8 mouse cellular contexts compared by ENCODE assay signal in the genomic region with DNA sequence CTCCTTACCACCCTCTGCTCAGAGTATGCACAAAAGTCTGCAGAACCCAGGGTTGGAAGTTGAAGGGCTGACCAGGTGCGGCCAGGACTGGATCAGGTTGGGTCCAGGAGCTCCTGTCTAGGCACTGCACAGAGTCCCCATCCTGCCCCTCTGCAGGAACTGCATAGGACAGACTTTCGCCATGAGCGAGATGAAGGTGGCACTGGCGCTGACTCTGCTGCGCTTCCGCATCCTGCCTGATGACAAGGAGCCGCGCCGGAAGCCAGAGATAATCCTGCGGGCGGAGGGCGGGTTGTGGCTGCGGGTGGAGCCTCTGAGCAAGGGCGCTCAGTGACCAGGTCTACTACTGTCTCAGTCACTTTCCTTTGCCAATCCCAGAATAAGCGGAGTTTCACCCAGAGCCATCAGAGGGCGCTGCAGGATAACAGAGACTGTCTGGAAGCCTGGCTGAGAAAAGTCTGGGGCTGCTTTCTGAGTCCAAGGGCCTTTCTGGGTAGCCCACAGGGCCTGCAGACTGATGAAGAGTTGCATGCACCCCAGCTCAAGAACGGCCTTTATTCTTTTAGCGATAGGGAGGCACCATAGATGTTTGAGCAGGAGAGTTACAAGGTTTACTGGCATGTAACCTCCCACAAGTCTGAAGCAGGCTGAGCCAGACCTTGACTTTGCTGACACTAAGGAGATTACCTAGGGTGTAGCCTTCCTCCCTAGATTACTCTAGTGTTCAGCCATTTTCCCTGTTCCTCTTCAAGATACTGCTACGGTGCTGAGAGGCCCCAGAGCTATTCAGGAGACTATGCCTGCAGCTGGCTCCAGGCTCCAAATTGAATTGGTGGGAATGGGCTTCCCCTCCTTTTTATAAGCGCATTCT. TPM values are rescaled to one million over a fixed set of nuclear protein-coding genes. Genes with fewer than 3 reads are reported as not detected.
DNase-seq lines count a peak whose midpoint lies in the region; ATAC-seq and TF ChIP-seq lines count a peak whose summit lies in the region.

No protein-coding gene starts in this region.

- H3K4me1 ChIP-seq in MEL (ENCODE audit: control insufficient read depth in 1 of 2, insufficient read depth in 2 of 2, low read length in 2 of 2), result peaks cover 0 to 4% of the 10 kb centered on the region in 2 experiments; a peak in 1 of 4 replicates
- H3K4me1 ChIP-seq in forebrain, embryonic 14.5 days (ENCODE audit: control insufficient read depth, insufficient read depth, low read length), result no peaks in the 10 kb centered on the region
- H3K4me1 ChIP-seq in liver, embryonic 16.5 days (ENCODE audit: control insufficient read depth, low read depth, low read length), result no peaks in the 10 kb centered on the region
- H3K4me1 ChIP-seq in neural tube, embryonic 13.5 days (replicated peaks), result peaks cover 13% of the 10 kb centered on the region

- H3K79me2 ChIP-seq in MEL (ENCODE audit: control insufficient read depth, insufficient read depth, low read length, poor library complexity), result no peaks in the 10 kb centered on the region

- H3K9ac ChIP-seq in MEL (ENCODE audit: control insufficient read depth, low read depth, low read length, poor library complexity, severe bottlenecking), result peak overlapping the region; percentile 70
- peak overlapping the region; percentile 49 for H3K9ac ChIP-seq in forebrain, embryonic 14.5 days (ENCODE audit: low read length)
- no peak overlapping the region for H3K9ac ChIP-seq in liver, embryonic 16.5 days (ENCODE audit: low read depth, low read length)
- H3K9ac ChIP-seq in neural tube, embryonic 13.5 days, result peak overlapping the region; percentile 69

- peak in 1 of 2 experiments; percentile 49; a peak in 2 of 4 replicates for TF ChIP-seq EP300 in MEL (IDR thresholded peaks at IDR 0.05; ENCODE audit: low read depth in 1 of 2, low read length in 2 of 2)

- TF ChIP-seq CTCF in MEL (IDR thresholded peaks at IDR 0.05 in 2 of 3, conservative IDR thresholded peaks at IDR 0.05 in 1 of 3; ENCODE audit: control insufficient read depth in 1 of 3, insufficient read depth in 1 of 3, low read depth in 2 of 3, low read length in 3 of 3, poor library complexity in 1 of 3, severe bottlenecking in 1 of 3), result peak; percentile 73 to 88 (median 83)

- peak overlapping the region; percentile 16; the same call in 1 of the 2 replicates for H3K27ac ChIP-seq in MEL (ENCODE audit: control insufficient read depth, low read depth, low read length)
- no peak overlapping the region for H3K27ac ChIP-seq in forebrain, embryonic 14.5 days (ENCODE audit: low read depth, low read length)
- H3K27ac ChIP-seq in liver, embryonic 16.5 days (ENCODE audit: low read length), result no peak overlapping the region
- H3K27ac ChIP-seq in neural tube, embryonic 13.5 days (replicated peaks), result peak overlapping the region; percentile 38; the same call in 1 of the 2 replicates

- TF ChIP-seq RAD21 in MEL (IDR thresholded peaks at IDR 0.05; ENCODE audit: low read depth, low read length), result peak; percentile 86

- H3K27me3 ChIP-seq in MEL (ENCODE audit: control insufficient read depth in 1 of 2, insufficient read depth in 2 of 2, low read length in 2 of 2), result no peaks in the 10 kb centered on the region; a peak in 1 of 4 replicates
- H3K27me3 ChIP-seq in forebrain, embryonic 14.5 days (replicated peaks; ENCODE audit: control insufficient read depth, insufficient read depth, low read length), result no peaks in the 10 kb centered on the region
- H3K27me3 ChIP-seq in liver, embryonic 16.5 days (ENCODE audit: control insufficient read depth, insufficient read depth, low read depth, low read length), result no peaks in the 10 kb centered on the region
- H3K27me3 ChIP-seq in neural tube, embryonic 13.5 days, result no peaks in the 10 kb centered on the region

- no peaks in the 10 kb centered on the region for H3K36me3 ChIP-seq in MEL (ENCODE audit: control insufficient read depth in 1 of 2, insufficient read depth in 2 of 2, low read length in 2 of 2)
- no peaks in the 10 kb centered on the region for H3K36me3 ChIP-seq in forebrain, embryonic 14.5 days (ENCODE audit: control insufficient read depth, insufficient read depth, low read length)
- no peaks in the 10 kb centered on the region for H3K36me3 ChIP-seq in liver, embryonic 16.5 days (ENCODE audit: control insufficient read depth, insufficient read depth)
- H3K36me3 ChIP-seq in neural tube, embryonic 13.5 days, result no peaks in the 10 kb centered on the region

- peak; percentile 50 to 78; a peak in 3 of 4 replicates for TF ChIP-seq POLR2A in MEL (IDR thresholded peaks at IDR 0.05; ENCODE audit: control insufficient read depth in 1 of 2, insufficient read depth in 1 of 2, low read depth in 1 of 2, low read length in 2 of 2, poor library complexity in 1 of 2)

- H3K9me3 ChIP-seq in MEL (replicated peaks; ENCODE audit: insufficient read depth, low read length), result no peaks in the 10 kb centered on the region
- H3K9me3 ChIP-seq in forebrain, embryonic 14.5 days (replicated peaks; ENCODE audit: control insufficient read depth, low read length), result no peaks in the 10 kb centered on the region
- H3K9me3 ChIP-seq in liver, embryonic 16.5 days (replicated peaks; ENCODE audit: control insufficient read depth, low read length), result no peaks in the 10 kb centered on the region
- H3K9me3 ChIP-seq in neural tube, embryonic 13.5 days, result no peaks in the 10 kb centered on the region

- peak; percentile 97 for ATAC-seq in cerebellum, adult (ENCODE audit: insufficient number of reproducible peaks, low FRiP score, low TSS enrichment)
- ATAC-seq in forebrain, embryonic 14.5 days, result peak; percentile 81
- ATAC-seq in liver, embryonic 16.5 days (ENCODE audit: low read depth), result peak; percentile 64
- ATAC-seq in neural tube, embryonic 13.5 days (ENCODE audit: low read depth), result peak; percentile 95

- intact Hi-C loops in heart, postnatal 36 days (cut with DNase I), result loop anchor here (1.0 kb wide), 1 partner anchor 129 kb away; no protein-coding TSS in a partner anchor

- WGBS in forebrain, embryonic 14.5 days, result 12% methylated on average over 20 of the region's 20 CpGs
- 10% methylated on average over 20 of the region's 20 CpGs for WGBS in liver, embryonic 16.5 days (ENCODE audit: insufficient replicate concordance)
- WGBS in neural tube, embryonic 13.5 days, result 12% methylated on average over 20 of the region's 20 CpGs

- DNase-seq in MEL (ENCODE audit: low read depth, low spot score), result peak; percentile 93
- peak; percentile 84 for DNase-seq in forebrain, embryonic 14.5 days (ENCODE audit: low spot score)
- DNase-seq in heart, postnatal 36 days, result peak; percentile 50 to 69
- DNase-seq in layer of hippocampus, adult 11-12 months (ENCODE audit: low spot score), result peak; percentile 90
- DNase-seq in testis, postnatal 14 days (ENCODE audit: low spot score), result peak; percentile 78

- peak overlapping the region; percentile 44 for H3K4me2 ChIP-seq in forebrain, embryonic 14.5 days (ENCODE audit: low read length)
- H3K4me2 ChIP-seq in liver, embryonic 16.5 days (ENCODE audit: low read depth, low read length), result peak overlapping the region; percentile 44
- H3K4me2 ChIP-seq in neural tube, embryonic 13.5 days, result peak overlapping the region; percentile 58

- H3K4me3 ChIP-seq in MEL (ENCODE audit: control insufficient read depth in 1 of 2, insufficient read depth in 1 of 2, low read depth in 2 of 2, low read length in 2 of 2), result peak overlapping the region; percentile 67 to 77
- H3K4me3 ChIP-seq in forebrain, embryonic 14.5 days (ENCODE audit: low read depth, low read length), result peak overlapping the region; percentile 7
- H3K4me3 ChIP-seq in liver, embryonic 16.5 days (ENCODE audit: low read depth, low read length), result peak overlapping the region; percentile 28
- H3K4me3 ChIP-seq in neural tube, embryonic 13.5 days, result peak overlapping the region; percentile 37

TF ChIP-seq in MEL, 35 proteins besides CTCF, POLR2A, EP300 and RAD21 (continues in another document):
- TF ChIP-seq TAL1 (IDR thresholded peaks at IDR 0.05; ENCODE audit: low read length) (no peak), POLR2AphosphoS2 (IDR thresholded peaks at IDR 0.05; ENCODE audit: low read length) (peak; percentile 70; the same call in 1 of the 2 replicates), HCFC1 (IDR thresholded peaks at IDR 0.05; ENCODE audit: low read depth, low read length) (peak; percentile 83), CHD2 (IDR thresholded peaks at IDR 0.05; ENCODE audit: low read length) (no peak), NRF1 (IDR thresholded peaks at IDR 0.05; ENCODE audit: insufficient read depth, low read depth, low read length, poor library complexity, severe bottlenecking) (peak; percentile 28; the same call in 1 of the 2 replicates), TBP (IDR thresholded peaks at IDR 0.05; ENCODE audit: low read depth, low read length) (peak; percentile 33; the same call in 1 of the 2 replicates), TCF12 (IDR thresholded peaks at IDR 0.05; ENCODE audit: low read depth, low read length) (peak; percentile 59; the same call in 1 of the 2 replicates), GABPA (IDR thresholded peaks at IDR 0.05; ENCODE audit: low read depth, low read length) (no peak), MEF2A (IDR thresholded peaks at IDR 0.05; ENCODE audit: extremely low read depth, insufficient replicate concordance, low read depth, low read length, poor library complexity, severe bottlenecking) (no peak), KAT2A (conservative IDR thresholded peaks at IDR 0.05; ENCODE audit: low read depth, low read length) (0 out of 2 replicates have a peak, but pooled peaks have one; percentile 22), USF2 (IDR thresholded peaks at IDR 0.05; ENCODE audit: borderline replicate concordance in 1 of 2, insufficient read depth in 1 of 2, low read depth in 1 of 2, low read length in 2 of 2) (no peak)

RNA-seq across cellular contexts. Expression of gene Cyp4f16, which starts 14.8 kb away (rescaled TPM):
- total RNA-seq in MEL (2012; rRNA removed), result 5.2 and 5.7 TPM in 2 replicates
- polyA plus RNA-seq in MEL (2012; ENCODE audit: insufficient read depth in 1 of 2, insufficient read length in 2 of 2, low read depth in 1 of 2, low replicate concordance in 2 of 2, missing spikeins in 1 of 2), result 1 to 10 TPM in 1 of 2 experiments, not detected in 1; 10.0 TPM
- polyA plus RNA-seq in forebrain, embryonic 14.5 days (2014; fragmentation: Nextera tagmentation; extraction: Ambion mirVana), result 18.4 and 20.6 TPM in 2 replicates
- 1 to 10 TPM; 6.6 to 9.9 TPM for total RNA-seq in heart, postnatal 36 days (2021)
- polyA plus RNA-seq in liver, embryonic 16.5 days (2015; fragmentation: Nextera tagmentation; extraction: Ambion mirVana), result 4.4 and 4.6 TPM in 2 replicates
- 25.2 and 28.4 TPM in 2 replicates for polyA plus RNA-seq in neural tube, embryonic 13.5 days (2015; fragmentation: Nextera tagmentation; extraction: Ambion mirVana)

RNA-seq across cellular contexts. Expression of gene Cyp4f17, which starts 45.3 kb away (rescaled TPM):
- 0.42 and 0.52 TPM in 2 replicates for total RNA-seq in MEL (2012; rRNA removed)
- polyA plus RNA-seq in MEL (2012; ENCODE audit: insufficient read depth in 1 of 2, insufficient read length in 2 of 2, low read depth in 1 of 2, low replicate concordance in 2 of 2, missing spikeins in 1 of 2), result 1 to 10 TPM in 1 of 2 experiments, not detected in 1; 1.8 TPM
- polyA plus RNA-seq in forebrain, embryonic 14.5 days (2014; fragmentation: Nextera tagmentation; extraction: Ambion mirVana), result 4.1 and 5.8 TPM in 2 replicates
- 1 to 10 TPM; 5.7 to 7.1 TPM for total RNA-seq in heart, postnatal 36 days (2021)
- 0.62 and 0.87 TPM in 2 replicates for polyA plus RNA-seq in liver, embryonic 16.5 days (2015; fragmentation: Nextera tagmentation; extraction: Ambion mirVana)
- polyA plus RNA-seq in neural tube, embryonic 13.5 days (2015; fragmentation: Nextera tagmentation; extraction: Ambion mirVana), result 11.5 and 12.1 TPM in 2 replicates

Comparison
In these comparisons a context has a peak if more than half of its experiments do, and no peak if none do; other contexts are left out.
1. H3K27ac ChIP-seq: peak in MEL (single experiment) and neural tube, embryonic 13.5 days (single experiment); none in forebrain, embryonic 14.5 days (single experiment) and liver, embryonic 16.5 days (single experiment).
2. H3K4me3 ChIP-seq: peak in every context shown above with its lines; median percentile 72 in MEL; 37 in neural tube, embryonic 13.5 days; 28 in liver, embryonic 16.5 days; 7 in forebrain, embryonic 14.5 days.
3. Peak in every context shown above with its lines, with median percentiles within 50 percentile points of each other: DNase-seq, ATAC-seq and H3K4me2 ChIP-seq.